Comparison of ENCODE assay signal across 8 mouse cellular contexts in genomic region chr3:95052959-95053358, GRCm38 (mm10). TPM values are rescaled to one million over a fixed set of nuclear protein-coding genes. Genes with fewer than 3 reads are reported as not detected.
A peak's percentile ranks its signal among the peaks of the same experiment; 100 is the strongest.
DNase-seq lines count a peak whose midpoint lies in the region; ATAC-seq lines count a peak whose summit lies in the region.

No protein-coding gene starts in this region.

- DNase-seq in gastrocnemius, adult 18-20 months (ENCODE audit: low spot score), result peak; percentile 43
- no peak for DNase-seq in gastrocnemius, postnatal 14 days
- DNase-seq in neural tube, embryonic 10.5 days (ENCODE audit: extremely low spot score, low spot score), result no peak
- DNase-seq in adipocyte (ENCODE audit: low spot score), result peak; percentile 68
- DNase-seq in urinary bladder, postnatal 4 days (ENCODE audit: low spot score in 2 of 2), result no peak

- H3K9ac ChIP-seq in neural tube, embryonic 13.5 days, result no peak overlapping the region
- no peak overlapping the region for H3K9ac ChIP-seq in hindbrain, embryonic 16.5 days (ENCODE audit: low read depth, low read length)
- no peak overlapping the region for H3K9ac ChIP-seq in midbrain, embryonic 15.5 days

- WGBS in neural tube, embryonic 13.5 days, result 41% methylated on average over 1 of the region's 1 CpGs
- WGBS in hindbrain, embryonic 16.5 days, result 62% methylated on average over 1 of the region's 1 CpGs
- 36% methylated on average over 1 of the region's 1 CpGs for WGBS in midbrain, embryonic 15.5 days

- intact Hi-C loops in gastrocnemius, postnatal 14 days (cut with DNase I; ENCODE audit: low total_unique reads), result no loop called here

- H3K27me3 ChIP-seq in neural tube, embryonic 13.5 days, result no peaks in the 10 kb centered on the region
- H3K27me3 ChIP-seq in hindbrain, embryonic 16.5 days (replicated peaks; ENCODE audit: control insufficient read depth, insufficient read depth, low read length), result no peaks in the 10 kb centered on the region
- H3K27me3 ChIP-seq in midbrain, embryonic 15.5 days (replicated peaks), result no peaks in the 10 kb centered on the region

- H3K9me3 ChIP-seq in neural tube, embryonic 13.5 days, result no peaks in the 10 kb centered on the region
- no peaks in the 10 kb centered on the region for H3K9me3 ChIP-seq in hindbrain, embryonic 16.5 days (ENCODE audit: control insufficient read depth, low read length)
- no peaks in the 10 kb centered on the region for H3K9me3 ChIP-seq in midbrain, embryonic 15.5 days

- H3K4me2 ChIP-seq in neural tube, embryonic 13.5 days, result no peak overlapping the region
- no peak overlapping the region for H3K4me2 ChIP-seq in hindbrain, embryonic 16.5 days (ENCODE audit: low read length)
- H3K4me2 ChIP-seq in midbrain, embryonic 15.5 days, result no peak overlapping the region

- no peak overlapping the region for H3K27ac ChIP-seq in neural tube, embryonic 13.5 days (replicated peaks)
- no peak overlapping the region for H3K27ac ChIP-seq in hindbrain, embryonic 16.5 days (ENCODE audit: low read depth, low read length)
- no peak overlapping the region for H3K27ac ChIP-seq in midbrain, embryonic 15.5 days

- H3K4me1 ChIP-seq in neural tube, embryonic 13.5 days (replicated peaks), result peaks cover 7% of the 10 kb centered on the region; the same call in 1 of the 2 replicates
- H3K4me1 ChIP-seq in hindbrain, embryonic 16.5 days (ENCODE audit: control insufficient read depth, insufficient read depth, low read depth, low read length), result no peaks in the 10 kb centered on the region
- H3K4me1 ChIP-seq in midbrain, embryonic 15.5 days, result no peaks in the 10 kb centered on the region

- H3K4me3 ChIP-seq in neural tube, embryonic 13.5 days, result no peak overlapping the region
- H3K4me3 ChIP-seq in hindbrain, embryonic 16.5 days (ENCODE audit: low read length), result no peak overlapping the region
- H3K4me3 ChIP-seq in midbrain, embryonic 15.5 days, result no peak overlapping the region

- ATAC-seq in neural tube, embryonic 13.5 days (ENCODE audit: low read depth), result 0 out of 2 replicates have a peak, but pooled peaks have one; percentile 53
- ATAC-seq in hindbrain, embryonic 16.5 days, result peak; percentile 57; the same call in 1 of the 2 replicates
- peak; percentile 63; the same call in 1 of the 2 replicates for ATAC-seq in midbrain, embryonic 15.5 days (replicated peaks)

- H3K36me3 ChIP-seq in neural tube, embryonic 13.5 days, result peaks cover 8% of the 10 kb centered on the region; the same call in 1 of the 2 replicates
- H3K36me3 ChIP-seq in hindbrain, embryonic 16.5 days (ENCODE audit: control insufficient read depth, insufficient read depth, low read length), result peaks cover 2% of the 10 kb centered on the region; the same call in 1 of the 2 replicates
- peaks cover under 1% of the 10 kb centered on the region; the same call in 1 of the 2 replicates for H3K36me3 ChIP-seq in midbrain, embryonic 15.5 days (replicated peaks)

RNA-seq across cellular contexts. Expression of gene Psmd4, which starts 10.5 kb away (rescaled TPM):
- 100 to 1,000 TPM; 222 to 224 TPM for total RNA-seq in gastrocnemius, adult 18-20 months (2021)
- 100 to 1,000 TPM; 155 to 162 TPM for total RNA-seq in gastrocnemius, postnatal 14 days (2021)
- polyA plus RNA-seq in neural tube, embryonic 13.5 days (2015; fragmentation: Nextera tagmentation; extraction: Ambion mirVana), result 274 and 279 TPM in 2 replicates
- 267 and 288 TPM in 2 replicates for polyA plus RNA-seq in hindbrain, embryonic 16.5 days (2015; fragmentation: Nextera tagmentation; extraction: Ambion mirVana)
- 277 and 284 TPM in 2 replicates for polyA plus RNA-seq in midbrain, embryonic 15.5 days (2015; fragmentation: Nextera tagmentation; extraction: Ambion mirVana)

RNA-seq across cellular contexts. Expression of gene Zfp687, which starts 37.7 kb away (rescaled TPM):
- total RNA-seq in gastrocnemius, adult 18-20 months (2021), result 10 to 100 TPM; 13.2 to 14.9 TPM
- 10 to 100 TPM; 12.4 to 13.8 TPM for total RNA-seq in gastrocnemius, postnatal 14 days (2021)
- polyA plus RNA-seq in neural tube, embryonic 13.5 days (2015; fragmentation: Nextera tagmentation; extraction: Ambion mirVana), result 20.4 and 21.5 TPM in 2 replicates
- 15.9 and 22.0 TPM in 2 replicates for polyA plus RNA-seq in hindbrain, embryonic 16.5 days (2015; fragmentation: Nextera tagmentation; extraction: Ambion mirVana)
- polyA plus RNA-seq in midbrain, embryonic 15.5 days (2015; fragmentation: Nextera tagmentation; extraction: Ambion mirVana), result 20.7 and 21.2 TPM in 2 replicates

RNA-seq across cellular contexts. Expression of gene Pip5k1a, which starts 53.8 kb away (rescaled TPM):
- 10 to 100 TPM; 21.7 to 31.8 TPM for total RNA-seq in gastrocnemius, adult 18-20 months (2021)
- total RNA-seq in gastrocnemius, postnatal 14 days (2021), result 10 to 100 TPM; 17.4 to 18.9 TPM
- 17.3 and 18.6 TPM in 2 replicates for polyA plus RNA-seq in neural tube, embryonic 13.5 days (2015; fragmentation: Nextera tagmentation; extraction: Ambion mirVana)
- polyA plus RNA-seq in hindbrain, embryonic 16.5 days (2015; fragmentation: Nextera tagmentation; extraction: Ambion mirVana), result 13.8 and 14.5 TPM in 2 replicates
- polyA plus RNA-seq in midbrain, embryonic 15.5 days (2015; fragmentation: Nextera tagmentation; extraction: Ambion mirVana), result 17.2 and 17.4 TPM in 2 replicates

RNA-seq across cellular contexts. Expression of gene Vps72, which starts 57.9 kb away (rescaled TPM):
- 10 to 100 TPM; 64.3 to 85.5 TPM for total RNA-seq in gastrocnemius, adult 18-20 months (2021)
- 10 to 100 TPM; 29.6 to 41.0 TPM for total RNA-seq in gastrocnemius, postnatal 14 days (2021)
- 201 and 203 TPM in 2 replicates for polyA plus RNA-seq in neural tube, embryonic 13.5 days (2015; fragmentation: Nextera tagmentation; extraction: Ambion mirVana)
- polyA plus RNA-seq in hindbrain, embryonic 16.5 days (2015; fragmentation: Nextera tagmentation; extraction: Ambion mirVana), result 142 and 158 TPM in 2 replicates
- polyA plus RNA-seq in midbrain, embryonic 15.5 days (2015; fragmentation: Nextera tagmentation; extraction: Ambion mirVana), result 212 and 216 TPM in 2 replicates

Comparison
In these comparisons a context has a peak if more than half of its experiments do, and no peak if none do; other contexts are left out.
1. DNase-seq: peak in gastrocnemius, adult 18-20 months (single experiment) and adipocyte (single experiment); none in gastrocnemius, postnatal 14 days (single experiment), neural tube, embryonic 10.5 days (single experiment) and urinary bladder, postnatal 4 days (0 of 2).
2. Peak in every context shown above with its lines, with median percentiles within 50 percentile points of each other: ATAC-seq.